Mouse (Mus musculus): ENCODE measurements around the gene Ppfibp1. TPM values are rescaled to one million over a fixed set of nuclear protein-coding genes. Genes with fewer than 3 reads are reported as not detected.

The Ppfibp1 gene
- polyA plus RNA-seq, 2 experiments = 46.3 to 59.7 TPM

DNA sequence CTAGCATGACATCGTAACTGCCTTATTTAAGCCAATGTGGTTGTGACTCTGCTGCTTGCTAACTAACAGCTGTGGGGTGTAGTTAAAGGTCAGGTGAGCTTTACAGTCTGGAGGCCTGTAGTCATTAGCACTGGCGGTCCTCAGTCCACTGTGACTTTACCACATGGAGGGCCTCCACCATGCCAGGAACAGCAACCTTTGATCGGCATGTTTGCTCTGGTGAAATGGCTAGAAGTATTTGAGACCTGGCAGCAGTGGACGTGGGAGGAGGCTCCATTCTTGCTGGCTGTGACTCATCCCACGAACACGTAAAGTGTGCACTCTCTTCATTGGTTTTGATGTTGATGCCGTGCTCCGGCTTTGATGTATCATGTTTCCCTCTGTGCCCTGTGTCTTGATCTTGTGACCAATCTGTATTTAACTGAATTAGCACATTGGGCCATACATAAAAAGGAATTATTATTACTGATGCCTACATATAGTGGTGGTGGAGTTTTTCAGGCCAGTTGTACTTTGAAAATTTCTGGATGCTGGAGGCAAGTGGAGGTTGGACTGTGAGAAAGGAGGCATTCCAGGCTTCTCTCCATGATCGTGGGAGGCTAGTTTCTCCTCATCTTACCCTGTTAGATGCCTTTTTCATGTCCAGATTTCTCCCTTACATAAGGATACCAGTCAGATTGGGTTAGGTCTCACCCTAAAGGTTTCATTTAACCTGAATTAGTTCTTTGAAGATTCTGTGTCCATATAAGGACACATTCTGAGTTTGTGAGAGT, 71.8 kb downstream of the Ppfibp1 start:
- Histone ChIP-seq H3K27me3 (ENCODE audit: control insufficient read depth, insufficient read depth, low read length) (no peaks in the 10 kb centered on the region), H3K36me3 (ENCODE audit: control insufficient read depth, insufficient read depth, low read length) (no peaks in the 10 kb centered on the region), H3K9ac (ENCODE audit: low read depth, low read length, severe bottlenecking) (no peak overlapping the region), H3K27ac (replicated peaks; ENCODE audit: low read depth, low read length) (no peak overlapping the region), H3K9me3 (ENCODE audit: control insufficient read depth, low read length) (no peaks in the 10 kb centered on the region), H3K4me2 (replicated peaks; ENCODE audit: low read depth, low read length, severe bottlenecking) (no peak overlapping the region), H3K4me3 (replicated peaks; ENCODE audit: low read length) (no peak overlapping the region), H3K4me1 (ENCODE audit: control insufficient read depth, insufficient read depth, low read length) (peaks cover 9% of the 10 kb centered on the region)
- DNase-seq (ENCODE audit: low spot score) = no peak
- no peak for TF ChIP-seq POLR2A (IDR thresholded peaks at IDR 0.05; ENCODE audit: borderline replicate concordance, extremely low read depth, insufficient read depth, insufficient read length)
- no peak for ATAC-seq (ENCODE audit: low FRiP score, low read depth)
- 54% methylated on average over 9 of the region's 9 CpGs for WGBS

DNA sequence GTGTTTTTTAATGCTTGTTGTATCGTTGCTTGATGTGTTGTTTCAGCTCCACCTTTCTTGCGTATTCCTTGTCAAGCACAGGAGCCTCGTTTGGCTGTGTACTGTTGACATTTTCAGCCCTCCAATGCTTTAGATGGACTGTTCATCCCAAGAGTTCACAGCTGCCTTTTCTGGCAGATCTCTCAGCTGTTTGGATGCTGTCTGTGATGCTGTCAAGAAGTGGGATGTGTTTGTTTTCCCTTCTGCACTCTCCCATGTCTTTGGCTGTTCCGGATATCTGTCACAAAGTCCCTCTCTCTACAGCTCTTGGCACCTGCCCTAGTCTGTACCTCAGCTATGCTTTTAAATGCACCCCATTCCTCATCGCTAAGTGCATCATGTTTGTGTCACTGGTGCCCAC, 72.7 kb downstream of the Ppfibp1 start:
- no peak overlapping the region for H3K4me2 ChIP-seq (replicated peaks; ENCODE audit: low read depth, low read length, severe bottlenecking)
- no peaks in the 10 kb centered on the region for H3K27me3 ChIP-seq (ENCODE audit: control insufficient read depth, insufficient read depth, low read length)
- DNase-seq (ENCODE audit: low spot score) (no peak), ATAC-seq (ENCODE audit: low FRiP score, low read depth) (no peak)
- no peak overlapping the region for H3K27ac ChIP-seq (replicated peaks; ENCODE audit: low read depth, low read length)
- no peak for TF ChIP-seq POLR2A (IDR thresholded peaks at IDR 0.05; ENCODE audit: borderline replicate concordance, extremely low read depth, insufficient read depth, insufficient read length)
- 78% methylated on average over 5 of the region's 5 CpGs for WGBS
- H3K36me3 ChIP-seq (ENCODE audit: control insufficient read depth, insufficient read depth, low read length) = no peaks in the 10 kb centered on the region
- no peak overlapping the region for H3K4me3 ChIP-seq (replicated peaks; ENCODE audit: low read length)
- H3K9me3 ChIP-seq (ENCODE audit: control insufficient read depth, low read length) = no peaks in the 10 kb centered on the region
- H3K9ac ChIP-seq (ENCODE audit: low read depth, low read length, severe bottlenecking) = no peak overlapping the region
- H3K4me1 ChIP-seq (ENCODE audit: control insufficient read depth, insufficient read depth, low read length) = peaks cover 5% of the 10 kb centered on the region

DNA sequence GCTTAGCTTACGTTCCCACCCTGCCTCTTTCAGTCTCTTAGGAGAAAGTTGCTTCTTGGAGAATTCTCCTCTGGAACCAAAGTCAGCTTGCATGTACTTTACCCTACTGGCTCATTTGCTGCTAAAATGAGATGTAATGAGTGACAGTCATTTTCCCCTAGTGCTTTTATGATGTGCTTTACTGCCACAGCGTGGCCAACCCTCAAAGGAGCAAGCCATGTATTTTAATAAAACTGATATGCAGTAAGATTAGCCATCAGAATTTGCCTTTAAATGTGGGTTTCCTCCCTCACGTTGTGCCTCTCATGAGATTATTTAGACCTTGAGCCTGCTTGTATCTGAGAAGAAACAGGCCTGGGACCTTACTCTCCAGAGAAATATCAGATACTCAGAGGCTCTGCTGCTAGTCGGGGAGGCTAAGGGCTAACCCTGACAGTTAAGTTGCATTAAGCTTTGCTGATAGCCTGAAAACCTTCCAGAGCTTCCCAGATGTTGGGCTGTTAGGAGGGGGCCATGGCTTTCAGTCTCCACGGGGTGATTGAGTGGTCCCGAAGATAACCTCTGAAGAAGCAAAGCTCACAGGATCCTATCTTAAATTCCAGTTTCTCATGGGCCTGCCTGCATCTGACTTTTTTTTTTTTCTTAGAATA, 73.7 kb downstream of the Ppfibp1 start:
- Histone ChIP-seq H3K4me2 (replicated peaks; ENCODE audit: low read depth, low read length, severe bottlenecking) (no peak overlapping the region), H3K4me1 (ENCODE audit: control insufficient read depth, insufficient read depth, low read length) (peaks cover 9% of the 10 kb centered on the region), H3K27me3 (ENCODE audit: control insufficient read depth, insufficient read depth, low read length) (no peaks in the 10 kb centered on the region), H3K36me3 (ENCODE audit: control insufficient read depth, insufficient read depth, low read length) (no peaks in the 10 kb centered on the region), H3K9me3 (ENCODE audit: control insufficient read depth, low read length) (no peaks in the 10 kb centered on the region), H3K9ac (ENCODE audit: low read depth, low read length, severe bottlenecking) (no peak overlapping the region), H3K27ac (replicated peaks; ENCODE audit: low read depth, low read length) (no peak overlapping the region; the same call in 1 of the 2 replicates), H3K4me3 (replicated peaks; ENCODE audit: low read length) (no peak overlapping the region)
- 33% methylated on average over 6 of the region's 6 CpGs for WGBS
- ATAC-seq (ENCODE audit: low FRiP score, low read depth) = no peak
- no peak for TF ChIP-seq POLR2A (IDR thresholded peaks at IDR 0.05; ENCODE audit: borderline replicate concordance, extremely low read depth, insufficient read depth, insufficient read length)
- no peak for DNase-seq (ENCODE audit: low spot score)

DNA sequence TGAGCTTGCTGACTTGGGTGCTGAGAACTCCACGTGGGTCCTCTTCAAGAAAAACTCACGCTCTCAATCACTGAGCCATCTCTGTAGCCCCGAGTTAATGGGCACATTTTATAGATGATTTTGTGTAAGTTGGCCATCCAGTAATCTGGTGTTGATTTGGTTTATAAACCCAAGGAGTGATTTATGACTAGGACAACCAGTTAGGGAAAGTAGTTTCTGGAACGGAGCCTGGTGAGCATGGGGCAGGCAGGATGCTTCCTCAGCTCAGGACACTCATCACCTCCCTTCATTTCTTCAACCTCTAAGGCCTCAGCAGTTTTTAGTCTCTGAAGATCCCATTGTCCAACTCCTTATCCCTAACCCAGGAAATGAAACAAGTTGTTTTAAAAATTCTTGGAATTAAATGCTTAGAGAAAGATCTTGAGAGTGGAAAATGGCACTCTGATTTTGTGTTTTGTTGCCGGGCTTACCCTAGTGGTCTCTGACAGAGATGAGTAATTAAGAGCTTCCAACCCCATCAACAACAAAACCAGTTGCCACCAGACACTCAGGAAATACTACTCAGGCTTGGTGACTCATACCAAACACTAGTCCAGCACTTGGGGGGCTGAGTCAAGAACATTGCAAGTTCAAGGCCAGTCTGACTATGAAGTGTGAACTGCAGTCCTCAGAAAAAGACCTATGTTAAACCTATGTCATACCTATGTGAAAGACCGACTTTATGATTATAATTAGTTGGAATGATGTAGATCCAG, 75.3 kb downstream of the Ppfibp1 start:
- no peak overlapping the region for H3K27ac ChIP-seq (replicated peaks; ENCODE audit: low read depth, low read length)
- TF ChIP-seq POLR2A (IDR thresholded peaks at IDR 0.05; ENCODE audit: borderline replicate concordance, extremely low read depth, insufficient read depth, insufficient read length) = no peak
- H3K36me3 ChIP-seq (ENCODE audit: control insufficient read depth, insufficient read depth, low read length) = no peaks in the 10 kb centered on the region
- DNase-seq (ENCODE audit: low spot score) = no peak
- no peak overlapping the region for H3K9ac ChIP-seq (ENCODE audit: low read depth, low read length, severe bottlenecking)
- H3K27me3 ChIP-seq (ENCODE audit: control insufficient read depth, insufficient read depth, low read length) = no peaks in the 10 kb centered on the region
- H3K4me3 ChIP-seq (replicated peaks; ENCODE audit: low read length) = no peak overlapping the region
- 66% methylated on average over 6 of the region's 6 CpGs for WGBS
- ATAC-seq (ENCODE audit: low FRiP score, low read depth) = no peak
- H3K4me1 ChIP-seq (ENCODE audit: control insufficient read depth, insufficient read depth, low read length) = peaks cover 9% of the 10 kb centered on the region
- no peak overlapping the region for H3K4me2 ChIP-seq (replicated peaks; ENCODE audit: low read depth, low read length, severe bottlenecking)
- H3K9me3 ChIP-seq (ENCODE audit: control insufficient read depth, low read length) = no peaks in the 10 kb centered on the region

DNA sequence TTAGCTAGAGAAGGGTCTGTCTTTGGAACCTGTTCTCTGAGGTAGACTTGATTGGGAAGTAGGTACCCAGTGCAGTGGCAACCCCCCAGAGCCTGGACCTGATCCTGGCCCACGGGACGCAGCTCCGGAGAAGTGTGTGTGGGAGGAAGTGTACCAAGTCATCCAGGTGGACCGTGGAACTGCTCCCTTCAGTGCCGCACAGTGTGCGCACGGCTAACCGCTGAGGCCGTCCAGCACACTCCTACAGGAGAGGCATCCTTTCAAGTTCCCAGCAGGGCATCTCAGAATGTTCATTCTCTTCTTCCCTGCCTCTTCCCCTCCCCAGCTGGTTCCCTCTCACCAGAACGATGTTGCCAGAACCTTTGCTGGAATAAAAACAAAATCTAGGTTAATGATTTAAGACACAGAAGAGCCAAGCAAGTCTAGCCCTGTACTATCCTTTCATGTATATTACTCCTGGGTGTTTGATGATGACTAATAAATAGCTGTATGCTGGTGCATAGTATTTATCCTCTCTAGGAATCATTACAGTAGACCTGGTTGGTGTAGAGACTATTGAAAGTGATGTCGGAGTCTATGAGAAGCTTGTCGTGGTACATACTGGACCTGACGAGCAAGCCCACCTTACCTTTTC, 77.0 kb downstream of the Ppfibp1 start:
- Histone ChIP-seq H3K4me1 (ENCODE audit: control insufficient read depth, insufficient read depth, low read length) (peaks cover 9% of the 10 kb centered on the region; the same call in 1 of the 2 replicates), H3K36me3 (ENCODE audit: control insufficient read depth, insufficient read depth, low read length) (no peaks in the 10 kb centered on the region), H3K27ac (replicated peaks; ENCODE audit: low read depth, low read length) (no peak overlapping the region), H3K4me2 (replicated peaks; ENCODE audit: low read depth, low read length, severe bottlenecking) (no peak overlapping the region), H3K9ac (ENCODE audit: low read depth, low read length, severe bottlenecking) (no peak overlapping the region), H3K4me3 (replicated peaks; ENCODE audit: low read length) (no peak overlapping the region), H3K9me3 (ENCODE audit: control insufficient read depth, low read length) (no peaks in the 10 kb centered on the region), H3K27me3 (ENCODE audit: control insufficient read depth, insufficient read depth, low read length) (no peaks in the 10 kb centered on the region)
- DNase-seq (ENCODE audit: low spot score) (no peak), ATAC-seq (ENCODE audit: low FRiP score, low read depth) (no peak)
- TF ChIP-seq POLR2A (IDR thresholded peaks at IDR 0.05; ENCODE audit: borderline replicate concordance, extremely low read depth, insufficient read depth, insufficient read length) = no peak
- 89% methylated on average over 13 of the region's 13 CpGs for WGBS

All from limb, embryonic 14.5 days (tissue).